Mouse (Mus musculus): ENCODE measurements around the gene Kctd11. TPM values are rescaled to one million over a fixed set of nuclear protein-coding genes. Genes with fewer than 3 reads are reported as not detected.
"Not testable (repeated sequence)": the region's sequence is repeated elsewhere in the genome, so short reads cannot be mapped to it uniquely, and the experiment has no call there.

Kctd11 gene
- total RNA-seq (2014; rRNA removed) (0.93 and 1.6 TPM in 2 replicates), polyA plus RNA-seq (2015; fragmentation: Nextera tagmentation; extraction: Ambion mirVana) (0.57 and 0.92 TPM in 2 replicates)

- Histone ChIP-seq H3K27me3 (ENCODE audit: insufficient read depth, low read length) (no peaks in the 10 kb centered on the region), H3K36me3 (ENCODE audit: insufficient read depth, low read length) (no peaks in the 10 kb centered on the region), H3K9ac (replicated peaks; ENCODE audit: low read length, poor library complexity, severe bottlenecking) (peak within 1 kb of the TSS; percentile 50), H3K4me2 (ENCODE audit: low read depth, low read length, poor library complexity, severe bottlenecking) (peak within 1 kb of the TSS; percentile 78), H3K4me1 (ENCODE audit: insufficient read depth, low read length) (no peaks in the 10 kb centered on the region), H3K4me3 (ENCODE audit: low read depth, low read length) (peak within 1 kb of the TSS; percentile 46), H3K9me3 (ENCODE audit: low read length) (no peaks in the 10 kb centered on the region), H3K27ac (ENCODE audit: low read depth, low read length) (peak within 1 kb of the TSS; percentile 43; the same call in 1 of the 2 replicates)
- ATAC-seq (ENCODE audit: low FRiP score) (peak; percentile 79), DNase-seq (ENCODE audit: low spot score) (peak; percentile 71)
- peak; percentile 38 for TF ChIP-seq CTCF (IDR thresholded peaks at IDR 0.05)
- under 1% methylated on average over 44 of the region's 46 CpGs for WGBS
Measured at GRCm38 (mm10) chr11:69880853-69881603, at the start of gene Kctd11. Kctd11 (minus strand) TSS chr11:69881406.

DNA sequence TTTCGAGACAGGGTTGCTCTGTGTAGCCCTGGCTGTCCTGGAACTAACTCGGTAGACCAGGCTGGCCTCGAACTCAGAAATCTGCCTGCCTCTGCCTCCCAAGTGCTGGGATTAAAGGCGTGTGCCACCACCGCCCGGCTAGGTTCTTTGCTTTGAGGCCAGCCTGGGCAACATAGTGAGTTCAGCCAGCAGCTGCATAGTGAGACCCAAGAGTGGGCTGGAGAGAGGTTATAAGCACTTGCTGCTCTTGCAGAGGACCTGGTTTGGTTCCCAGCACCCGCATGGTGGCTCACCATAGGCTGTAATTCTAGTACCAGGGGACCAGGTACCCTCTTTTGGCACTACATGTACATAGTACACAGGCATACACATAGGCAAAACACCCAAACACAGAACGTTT, 49.0 kb upstream of the Kctd11 start:
- not testable (repeated sequence) for H3K27me3 ChIP-seq (ENCODE audit: insufficient read depth, low read length); ATAC-seq (ENCODE audit: low FRiP score); H3K4me2 ChIP-seq (ENCODE audit: low read depth, low read length, poor library complexity, severe bottlenecking); DNase-seq (ENCODE audit: low spot score); H3K9me3 ChIP-seq (ENCODE audit: low read length); H3K36me3 ChIP-seq (ENCODE audit: insufficient read depth, low read length); H3K27ac ChIP-seq (ENCODE audit: low read depth, low read length); H3K9ac ChIP-seq (replicated peaks; ENCODE audit: low read length, poor library complexity, severe bottlenecking); H3K4me3 ChIP-seq (ENCODE audit: low read depth, low read length); H3K4me1 ChIP-seq (ENCODE audit: insufficient read depth, low read length)
- 89% methylated on average over 8 of the region's 8 CpGs for WGBS

DNA sequence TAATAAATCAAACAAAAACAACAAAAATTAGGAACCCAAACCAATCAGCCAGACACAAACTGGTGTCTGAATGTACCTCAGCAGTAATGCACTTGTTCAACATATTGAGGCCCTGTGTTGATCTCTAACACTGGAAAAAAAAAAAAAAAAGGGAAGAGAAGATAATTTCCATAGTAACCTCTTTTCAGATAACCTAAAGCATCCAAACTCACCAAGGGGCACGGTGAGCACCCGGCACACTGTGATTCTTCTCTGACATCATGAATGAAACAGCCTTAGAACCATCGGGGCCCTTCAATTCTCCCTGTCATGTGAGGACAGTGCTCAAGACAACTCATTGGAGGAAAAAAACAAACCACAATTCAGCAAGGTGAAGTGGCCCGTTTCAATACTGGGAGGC, 48.5 kb upstream of the Kctd11 start:
- 83% methylated on average over 4 of the region's 4 CpGs for WGBS
- Histone ChIP-seq H3K9ac (replicated peaks; ENCODE audit: low read length, poor library complexity, severe bottlenecking) (no peak overlapping the region), H3K4me1 (ENCODE audit: insufficient read depth, low read length) (no peaks in the 10 kb centered on the region), H3K27me3 (ENCODE audit: insufficient read depth, low read length) (no peaks in the 10 kb centered on the region), H3K9me3 (ENCODE audit: low read length) (no peaks in the 10 kb centered on the region), H3K4me3 (ENCODE audit: low read depth, low read length) (no peak overlapping the region), H3K27ac (ENCODE audit: low read depth, low read length) (no peak overlapping the region), H3K4me2 (ENCODE audit: low read depth, low read length, poor library complexity, severe bottlenecking) (no peak overlapping the region), H3K36me3 (ENCODE audit: insufficient read depth, low read length) (no peaks in the 10 kb centered on the region)
- DNase-seq (ENCODE audit: low spot score), result no peak
- no peak for TF ChIP-seq CTCF (IDR thresholded peaks at IDR 0.05)
- no peak for ATAC-seq (ENCODE audit: low FRiP score)

- Histone ChIP-seq H3K4me1 (ENCODE audit: insufficient read depth, low read length) (no peaks in the 10 kb centered on the region), H3K4me2 (ENCODE audit: low read depth, low read length, poor library complexity, severe bottlenecking) (no peak overlapping the region), H3K27me3 (ENCODE audit: insufficient read depth, low read length) (no peaks in the 10 kb centered on the region), H3K27ac (ENCODE audit: low read depth, low read length) (no peak overlapping the region), H3K9ac (replicated peaks; ENCODE audit: low read length, poor library complexity, severe bottlenecking) (no peak overlapping the region), H3K36me3 (ENCODE audit: insufficient read depth, low read length) (no peaks in the 10 kb centered on the region), H3K9me3 (ENCODE audit: low read length) (no peaks in the 10 kb centered on the region), H3K4me3 (ENCODE audit: low read depth, low read length) (no peak overlapping the region)
- TF ChIP-seq CTCF (IDR thresholded peaks at IDR 0.05), result peak; percentile 17; the same call in 1 of the 2 replicates
- ATAC-seq (ENCODE audit: low FRiP score) (no peak), DNase-seq (ENCODE audit: low spot score) (no peak)
- WGBS, result 92% methylated on average over 2 of the region's 2 CpGs
Measured at GRCm38 (mm10) chr11:69927501-69927900, 46.3 kb upstream of the Kctd11 start.

DNA sequence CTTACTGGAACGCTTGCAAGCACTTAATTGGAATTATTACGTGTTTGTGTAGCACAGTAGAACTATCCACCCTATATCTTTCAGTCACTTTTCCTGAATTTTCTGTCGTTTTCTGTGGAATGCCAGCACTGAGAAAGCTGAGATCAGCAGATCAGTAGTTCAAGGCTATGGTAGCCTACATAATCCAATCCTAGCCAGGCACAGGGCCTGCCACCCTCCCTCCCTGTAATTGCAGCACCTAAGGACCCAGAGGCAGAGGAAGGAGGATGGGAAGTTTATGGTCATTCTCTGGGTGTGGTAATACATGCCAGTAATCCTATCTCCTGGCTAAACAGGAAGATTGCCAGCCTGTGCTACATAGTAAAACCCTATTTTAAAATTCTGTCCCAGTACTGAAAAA, 41.6 kb upstream of the Kctd11 start:
- WGBS, result 69% methylated on average over 3 of the region's 3 CpGs
- H3K4me3 ChIP-seq (ENCODE audit: low read depth, low read length), result no peak overlapping the region; the same call in 1 of the 2 replicates
- ATAC-seq (ENCODE audit: low FRiP score) (no peak), DNase-seq (ENCODE audit: low spot score) (no peak)
- H3K9ac ChIP-seq (replicated peaks; ENCODE audit: low read length, poor library complexity, severe bottlenecking), result no peak overlapping the region
- H3K27me3 ChIP-seq (ENCODE audit: insufficient read depth, low read length), result no peaks in the 10 kb centered on the region
- peaks cover 5% of the 10 kb centered on the region for H3K4me1 ChIP-seq (ENCODE audit: insufficient read depth, low read length)
- peaks cover 6% of the 10 kb centered on the region for H3K36me3 ChIP-seq (ENCODE audit: insufficient read depth, low read length)
- 0 out of 2 replicates have a peak overlapping the region, but pooled peaks have one; percentile 84 for H3K27ac ChIP-seq (ENCODE audit: low read depth, low read length)
- H3K4me2 ChIP-seq (ENCODE audit: low read depth, low read length, poor library complexity, severe bottlenecking), result no peak overlapping the region
- no peaks in the 10 kb centered on the region for H3K9me3 ChIP-seq (ENCODE audit: low read length)
- no peak for TF ChIP-seq CTCF (IDR thresholded peaks at IDR 0.05)

DNA sequence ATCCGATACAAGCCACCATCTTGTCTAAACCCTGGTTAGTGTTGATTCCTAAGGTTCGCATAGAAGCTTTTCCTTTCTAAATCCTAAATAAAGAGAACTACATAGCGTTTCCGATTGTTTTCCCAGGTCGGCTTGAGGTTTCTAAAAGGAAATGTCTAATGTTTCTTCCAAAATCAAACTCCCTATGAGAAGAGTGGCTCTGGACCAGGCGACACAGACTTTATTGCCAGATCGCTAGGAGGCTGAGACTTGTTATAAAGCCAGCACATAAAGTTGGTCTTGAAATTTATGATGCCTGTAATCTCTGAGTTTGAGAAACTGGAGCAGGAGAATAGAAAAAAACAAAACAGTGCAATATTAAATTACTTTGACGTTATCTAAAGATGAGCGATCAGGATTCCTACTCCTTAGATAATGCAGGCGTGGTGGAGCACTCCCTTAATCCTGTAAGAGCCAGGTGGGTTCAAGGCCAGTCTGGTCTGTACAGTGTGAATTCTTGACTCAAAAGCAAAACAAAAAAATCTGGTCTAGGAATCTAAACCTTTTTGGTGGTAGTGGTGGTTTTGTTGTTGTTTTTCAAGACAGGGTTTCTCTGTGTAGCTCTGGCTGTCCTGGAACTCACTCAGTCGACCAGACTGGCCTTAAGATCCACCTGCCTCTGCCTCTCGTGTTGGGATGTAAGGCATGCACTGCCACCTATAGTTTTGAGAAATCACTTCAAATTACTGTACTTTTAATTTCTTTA, 41.0 kb upstream of the Kctd11 start:
- no peak for ATAC-seq (ENCODE audit: low FRiP score)
- 1% methylated on average over 12 of the region's 12 CpGs for WGBS
- Histone ChIP-seq H3K9me3 (ENCODE audit: low read length) (no peaks in the 10 kb centered on the region), H3K27ac (ENCODE audit: low read depth, low read length) (peak overlapping the region; percentile 84), H3K4me3 (ENCODE audit: low read depth, low read length) (peak overlapping the region; percentile 44), H3K9ac (replicated peaks; ENCODE audit: low read length, poor library complexity, severe bottlenecking) (no peak overlapping the region; the same call in 1 of the 2 replicates), H3K4me2 (ENCODE audit: low read depth, low read length, poor library complexity, severe bottlenecking) (peak overlapping the region; percentile 51), H3K4me1 (ENCODE audit: insufficient read depth, low read length) (peaks cover 5% of the 10 kb centered on the region), H3K27me3 (ENCODE audit: insufficient read depth, low read length) (no peaks in the 10 kb centered on the region), H3K36me3 (ENCODE audit: insufficient read depth, low read length) (peaks cover 11% of the 10 kb centered on the region)
- DNase-seq (ENCODE audit: low spot score), result no peak
- TF ChIP-seq CTCF (IDR thresholded peaks at IDR 0.05), result no peak; the same call in 1 of the 2 replicates

Data from midbrain, postnatal 0 days (tissue).